Mouse (Mus musculus) limb, embryonic 15.5 days (tissue): ENCODE results near the gene Ccnb2. TPM values are rescaled to one million over a fixed set of nuclear protein-coding genes. Genes with fewer than 3 reads are reported as not detected.

Experiments used
- ATAC-seq: fragments of 200-750 bp; cut with Nextera tagmentation; 2 replicates; pipeline ENCODE4 v1.8.0; 2017; ENCODE audit warnings: low read depth, moderate TSS enrichment; ENCODE audit not compliant: insufficient number of reproducible peaks, low FRiP score, low TSS enrichment
- H3K27ac ChIP-seq: fragments of 300-500 bp; sonication (generic); 2 replicates; pipeline ENCODE4 v1.5.1; 2015; ENCODE audit warnings: moderate library complexity, mild to moderate bottlenecking, inconsistent platforms
- H3K27me3 ChIP-seq: fragments of 300-500 bp; sonication (generic); 2 replicates; pipeline ENCODE4 v1.6.1; 2015; ENCODE audit warnings: inconsistent platforms
- H3K36me3 ChIP-seq: fragments of 300-500 bp; sonication (generic); 2 replicates; pipeline ENCODE4 v1.6.1; 2015; ENCODE audit warnings: inconsistent platforms
- H3K4me1 ChIP-seq: fragments of 300-500 bp; sonication (generic); 2 replicates; pipeline ENCODE4 v1.6.1; 2015; ENCODE audit warnings: inconsistent platforms
- H3K4me2 ChIP-seq: fragments of 300-500 bp; sonication (generic); 2 replicates; pipeline ENCODE4 v1.6.1; 2015; ENCODE audit warnings: mild to moderate bottlenecking, inconsistent platforms
- H3K4me3 ChIP-seq: fragments of 300-500 bp; sonication (generic); 2 replicates; pipeline ENCODE4 v1.5.1; 2015; ENCODE audit warnings: mild to moderate bottlenecking, inconsistent platforms
- H3K9ac ChIP-seq: fragments of 300-500 bp; sonication (generic); 2 replicates; pipeline ENCODE4 v1.6.1; 2015; ENCODE audit warnings: inconsistent platforms
- H3K9me3 ChIP-seq: fragments of 300-500 bp; sonication (generic); 2 replicates; pipeline ENCODE4 v1.6.1; 2016; ENCODE audit warnings: inconsistent platforms
- WGBS: fragments of 180-500 bp; shearing (Covaris S2); methylation state at CpG from one replicate; pipeline ENCODE4 v1.1.7; 2015; 5-methylcytosine and 5-hydroxymethylcytosine counted together
- polyA plus RNA-seq: library from polyadenylated mRNA; unstranded; fragments of >200 nt; fragmentation: Nextera tagmentation; extraction: Ambion mirVana; gene quantifications from 2 replicates; pipeline ENCODE4 v1.2.1, GENCODE M21; 2015

Ccnb2 gene
- polyA plus RNA-seq, 1 experiment from 2014 or later, result 133 TPM

- 81% methylated on average over 8 of the region's 8 CpGs for WGBS
- H3K9ac ChIP-seq, result no peak overlapping the region
Measured at GRCm38 (mm10) chr9:70401937-70402539, 19.3 kb downstream of the Ccnb2 start.

DNA sequence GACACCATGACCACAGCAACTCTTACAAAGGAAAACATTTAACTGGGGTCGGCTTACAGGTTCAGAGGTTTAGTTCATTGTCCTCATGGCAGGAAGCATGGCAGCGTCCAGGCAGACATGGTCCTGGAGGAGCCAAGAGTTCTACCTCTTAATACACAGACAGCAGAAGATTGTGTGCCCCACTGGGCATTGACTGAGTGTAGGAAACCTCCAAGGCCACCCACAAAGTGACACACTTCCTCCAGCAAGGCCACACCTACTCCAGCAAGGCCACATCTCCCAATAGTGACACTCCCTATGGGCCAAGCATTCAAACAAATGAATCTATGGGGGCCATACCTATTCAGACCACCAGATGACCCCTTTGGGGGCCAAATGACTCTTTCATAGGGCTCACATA lies 25.3 kb downstream of the Ccnb2 start:
- no peak overlapping the region for H3K4me2 ChIP-seq
- no peaks in the 10 kb centered on the region for H3K9me3 ChIP-seq
- no peaks in the 10 kb centered on the region for H3K27me3 ChIP-seq
- 82% methylated on average over 2 of the region's 2 CpGs for WGBS
- H3K36me3 ChIP-seq, result peaks cover 48% of the 10 kb centered on the region
- H3K9ac ChIP-seq, result no peak overlapping the region
- no peak overlapping the region for H3K4me3 ChIP-seq
- H3K4me1 ChIP-seq, result peaks cover 8% of the 10 kb centered on the region
- no peak for ATAC-seq
- no peak overlapping the region for H3K27ac ChIP-seq

More at GRCm38 (mm10) chr9:70401937-70402539, 19.3 kb downstream of the Ccnb2 start:
- H3K4me1 ChIP-seq, result no peaks in the 10 kb centered on the region
- no peak for ATAC-seq
- H3K4me3 ChIP-seq, result no peak overlapping the region
- no peak overlapping the region for H3K4me2 ChIP-seq
- H3K9me3 ChIP-seq, result no peaks in the 10 kb centered on the region
- no peak overlapping the region for H3K27ac ChIP-seq
- H3K36me3 ChIP-seq, result peaks cover 28% of the 10 kb centered on the region
- no peaks in the 10 kb centered on the region for H3K27me3 ChIP-seq

- H3K27ac ChIP-seq, result no peak overlapping the region
- H3K9ac ChIP-seq, result no peak overlapping the region
- H3K9me3 ChIP-seq, result no peaks in the 10 kb centered on the region
- ATAC-seq, result no peak
- H3K4me2 ChIP-seq, result no peak overlapping the region
- peaks cover 8% of the 10 kb centered on the region for H3K4me1 ChIP-seq
- no peak overlapping the region for H3K4me3 ChIP-seq
- peaks cover 46% of the 10 kb centered on the region for H3K36me3 ChIP-seq
- 87% methylated on average over 12 of the region's 12 CpGs for WGBS
- no peaks in the 10 kb centered on the region for H3K27me3 ChIP-seq
Measured at GRCm38 (mm10) chr9:70395617-70396016, 25.7 kb downstream of the Ccnb2 start.

DNA sequence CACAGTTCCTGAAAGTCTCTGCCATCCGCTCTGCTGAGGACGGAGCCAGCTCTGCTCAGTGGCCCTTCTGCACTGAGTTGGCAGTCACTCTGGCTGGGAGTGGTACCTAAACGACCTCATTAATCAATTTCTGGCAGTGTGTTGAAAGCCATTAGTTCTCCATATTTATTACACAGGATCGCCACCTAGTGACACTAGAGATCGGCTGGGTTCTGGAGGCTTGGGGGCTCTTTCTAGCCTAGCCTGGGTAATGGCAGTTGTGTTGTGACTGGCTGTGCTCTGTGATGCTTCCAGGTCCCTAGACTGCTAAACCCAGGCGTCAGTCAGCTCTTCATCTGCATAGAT lies 28.8 kb downstream of the Ccnb2 start:
- no peak overlapping the region for H3K9ac ChIP-seq
- no peak for ATAC-seq
- WGBS, result 12% methylated on average over 6 of the region's 6 CpGs

DNA sequence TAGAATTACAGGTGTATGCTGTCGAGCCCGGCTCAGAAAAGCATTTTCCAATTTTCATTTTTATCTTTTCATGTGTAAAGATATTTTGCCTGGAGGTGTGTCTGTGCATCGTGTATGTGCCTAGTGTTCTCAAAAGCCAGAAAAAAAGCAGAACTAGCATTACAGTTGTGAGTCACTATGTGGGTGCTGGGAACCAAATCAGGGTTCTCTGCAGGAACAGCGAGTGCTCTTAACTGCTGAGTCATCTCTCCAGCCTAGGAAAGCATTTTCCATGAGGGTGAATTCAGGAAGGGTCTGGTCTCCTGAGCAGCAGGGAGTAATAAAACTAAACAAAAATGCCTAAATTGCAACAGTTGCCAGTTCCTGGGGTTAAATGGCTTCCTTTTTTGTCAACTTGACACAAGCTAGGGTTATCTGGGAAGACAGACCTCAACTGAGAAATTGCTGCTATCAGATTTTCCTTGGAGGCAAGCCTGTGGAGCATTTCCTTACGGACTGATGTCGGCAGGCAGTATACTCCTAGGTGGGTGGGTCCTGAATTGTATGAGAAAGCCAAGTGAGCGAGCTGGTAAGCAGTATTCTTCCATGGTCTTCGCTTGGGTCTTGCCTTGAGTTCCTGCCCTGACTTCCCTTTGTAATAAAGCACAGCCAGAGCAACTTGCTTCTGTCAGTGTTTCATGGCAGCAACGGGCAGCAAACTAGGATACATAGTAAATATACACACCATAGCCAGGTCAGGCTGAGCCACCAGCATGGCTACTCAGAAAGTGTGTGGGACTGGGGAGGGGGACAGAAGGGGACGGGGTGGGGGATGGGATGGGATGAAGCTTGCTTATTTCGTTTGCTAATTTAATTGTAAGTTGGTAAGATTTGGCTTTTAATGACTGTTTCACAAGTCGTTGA lies 29.4 kb downstream of the Ccnb2 start:
- H3K4me2 ChIP-seq, result no peak overlapping the region
- H3K4me1 ChIP-seq, result peaks cover 11% of the 10 kb centered on the region
- no peak overlapping the region for H3K4me3 ChIP-seq
- no peak for ATAC-seq
- peaks cover 24% of the 10 kb centered on the region for H3K36me3 ChIP-seq
- H3K9me3 ChIP-seq, result no peaks in the 10 kb centered on the region
- H3K9ac ChIP-seq, result no peak overlapping the region
- H3K27ac ChIP-seq, result no peak overlapping the region
- 56% methylated on average over 12 of the region's 12 CpGs for WGBS
- H3K27me3 ChIP-seq, result no peaks in the 10 kb centered on the region

More for the DNA sequence above, 28.8 kb downstream of the Ccnb2 start:
- Histone ChIP-seq H3K4me3 (no peak overlapping the region), H3K9me3 (no peaks in the 10 kb centered on the region), H3K27me3 (no peaks in the 10 kb centered on the region), H3K36me3 (peaks cover 24% of the 10 kb centered on the region), H3K4me1 (peaks cover 11% of the 10 kb centered on the region), H3K27ac (no peak overlapping the region), H3K4me2 (no peak overlapping the region)

DNA sequence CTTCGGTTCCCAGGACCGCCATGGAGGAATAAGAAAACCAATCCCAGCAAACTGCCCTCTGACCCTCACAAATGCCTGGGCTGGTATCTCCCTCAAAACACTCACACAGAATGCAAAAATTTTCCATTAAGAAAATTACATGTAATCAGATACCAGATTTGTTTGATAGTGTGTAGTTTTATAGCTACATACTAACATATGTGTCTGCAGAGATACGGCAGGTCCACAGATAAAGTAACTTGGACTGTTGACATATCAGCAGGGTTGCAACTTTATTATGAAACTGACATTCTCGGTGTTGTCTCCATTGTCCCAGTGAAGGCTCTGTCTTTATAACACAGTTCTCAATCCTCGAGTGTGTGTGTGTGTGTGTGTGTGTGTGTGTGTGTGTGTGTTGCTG lies 30.3 kb downstream of the Ccnb2 start:
- no peaks in the 10 kb centered on the region for H3K9me3 ChIP-seq
- H3K9ac ChIP-seq, result no peak overlapping the region
- H3K36me3 ChIP-seq, result peaks cover 25% of the 10 kb centered on the region
- peaks cover 15% of the 10 kb centered on the region for H3K4me1 ChIP-seq
- no peaks in the 10 kb centered on the region for H3K27me3 ChIP-seq
- H3K27ac ChIP-seq, result no peak overlapping the region
- ATAC-seq, result no peak
- H3K4me2 ChIP-seq, result no peak overlapping the region
- 95% methylated on average over 5 of the region's 5 CpGs for WGBS
- no peak overlapping the region for H3K4me3 ChIP-seq

- H3K4me3 ChIP-seq, result no peak overlapping the region
- no peaks in the 10 kb centered on the region for H3K27me3 ChIP-seq
- H3K4me1 ChIP-seq, result peaks cover 15% of the 10 kb centered on the region
- H3K9ac ChIP-seq, result no peak overlapping the region
- H3K36me3 ChIP-seq, result peaks cover 27% of the 10 kb centered on the region
- H3K4me2 ChIP-seq, result no peak overlapping the region
- H3K27ac ChIP-seq, result peak overlapping the region; percentile 63; the same call in 1 of the 2 replicates
- WGBS, result 46% methylated on average over 3 of the region's 3 CpGs
- peak; percentile 65; the same call in 1 of the 2 replicates for ATAC-seq
- no peaks in the 10 kb centered on the region for H3K9me3 ChIP-seq
Measured at GRCm38 (mm10) chr9:70389548-70389947, 31.8 kb downstream of the Ccnb2 start.

DNA sequence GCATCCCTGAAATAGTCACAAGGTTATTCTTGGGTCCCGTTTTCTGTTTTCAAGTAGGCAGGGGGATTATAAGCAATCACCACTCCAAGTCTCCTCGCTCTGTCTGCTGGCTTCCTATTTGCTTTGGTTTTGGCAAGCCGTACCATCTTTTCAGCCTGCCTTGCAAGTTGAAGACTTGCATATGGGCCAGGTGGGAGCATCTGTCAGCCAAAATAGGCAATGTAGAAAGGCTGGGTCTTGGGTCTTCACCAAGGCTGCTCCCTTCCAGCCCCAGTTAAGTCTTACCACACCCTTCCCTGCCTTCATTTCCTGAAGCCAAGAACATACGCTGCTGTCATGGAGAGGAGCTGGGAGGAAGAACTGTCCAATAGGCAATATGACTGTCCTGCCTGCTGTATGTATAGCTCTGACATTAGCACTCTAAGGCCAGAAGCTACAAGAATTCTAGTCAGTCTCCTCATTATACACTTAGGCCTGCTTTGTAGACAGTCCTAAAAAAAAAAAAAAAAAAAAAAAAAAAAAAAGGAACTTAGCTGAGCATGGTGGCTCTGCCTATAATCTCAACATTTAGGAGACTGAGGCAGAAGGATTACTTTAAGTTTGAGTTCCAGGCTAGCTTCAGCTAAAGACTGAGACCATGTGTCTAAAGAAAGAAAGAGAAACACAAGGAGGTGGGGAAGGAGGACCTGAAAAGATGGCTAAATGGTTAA lies 33.8 kb downstream of the Ccnb2 start:
- Histone ChIP-seq H3K4me1 (peaks cover 13% of the 10 kb centered on the region), H3K27ac (no peak overlapping the region), H3K4me3 (no peak overlapping the region), H3K4me2 (no peak overlapping the region), H3K9ac (no peak overlapping the region), H3K9me3 (no peaks in the 10 kb centered on the region), H3K36me3 (peaks cover 30% of the 10 kb centered on the region), H3K27me3 (no peaks in the 10 kb centered on the region)
- 76% methylated on average over 4 of the region's 4 CpGs for WGBS
- ATAC-seq, result no peak

DNA sequence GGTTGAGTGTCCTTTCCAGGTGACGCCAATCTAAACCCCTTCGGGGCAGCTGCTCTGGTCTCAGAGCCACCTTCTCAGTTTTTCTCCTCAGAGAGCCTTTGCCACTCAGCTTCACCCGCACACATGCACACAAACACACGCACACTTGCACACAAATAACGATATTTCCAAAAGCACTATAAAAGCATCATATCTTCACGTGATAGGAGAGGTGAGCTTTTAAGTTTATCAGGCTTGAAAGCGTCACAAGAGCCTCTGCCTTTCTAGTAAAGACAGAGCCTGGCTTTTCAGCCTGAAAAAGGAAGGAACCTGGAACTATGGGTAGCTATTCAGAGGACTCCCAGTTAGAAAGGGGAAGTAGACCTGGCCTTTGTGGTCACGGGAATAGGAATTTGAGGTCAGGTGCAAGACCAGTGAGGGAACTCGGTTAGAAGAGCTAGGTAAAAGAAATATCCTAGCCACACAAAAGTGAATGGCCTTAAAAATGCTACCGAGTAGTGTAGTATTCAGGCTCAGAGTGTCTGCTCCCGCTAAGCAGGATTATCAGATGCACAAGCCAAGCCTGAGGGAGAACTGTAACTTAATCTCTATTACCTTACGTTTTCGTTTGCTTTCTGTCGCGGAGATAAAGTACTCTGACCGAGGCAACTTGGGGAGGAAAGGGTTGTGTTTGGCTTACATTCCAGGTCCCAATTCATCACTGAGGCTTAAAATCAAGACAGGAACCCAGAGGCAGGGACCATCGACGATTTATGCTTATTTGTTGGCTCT lies 36.2 kb downstream of the Ccnb2 start:
- Histone ChIP-seq H3K9ac (no peak overlapping the region), H3K27me3 (no peaks in the 10 kb centered on the region), H3K4me1 (peaks cover 8% of the 10 kb centered on the region; the same call in 1 of the 2 replicates), H3K27ac (no peak overlapping the region), H3K36me3 (peaks cover 40% of the 10 kb centered on the region), H3K4me2 (no peak overlapping the region), H3K4me3 (no peak overlapping the region), H3K9me3 (no peaks in the 10 kb centered on the region)
- WGBS, result 82% methylated on average over 18 of the region's 18 CpGs
- ATAC-seq, result no peak

- no peaks in the 10 kb centered on the region for H3K9me3 ChIP-seq
- H3K27ac ChIP-seq, result no peak overlapping the region
- ATAC-seq, result no peak
- H3K4me1 ChIP-seq, result 0 out of 2 replicates have a peak, but pooled peaks cover 5% of the 10 kb centered on the region
- H3K9ac ChIP-seq, result no peak overlapping the region
- no peak overlapping the region for H3K4me2 ChIP-seq
- WGBS, result 94% methylated on average over 4 of the region's 4 CpGs
- H3K4me3 ChIP-seq, result no peak overlapping the region
- no peaks in the 10 kb centered on the region for H3K27me3 ChIP-seq
- H3K36me3 ChIP-seq, result peaks cover 41% of the 10 kb centered on the region
Measured at GRCm38 (mm10) chr9:70384494-70384893, 36.9 kb downstream of the Ccnb2 start.

- no peak overlapping the region for H3K9ac ChIP-seq
- H3K9me3 ChIP-seq, result no peaks in the 10 kb centered on the region
- H3K4me2 ChIP-seq, result no peak overlapping the region
- WGBS, result 61% methylated on average over 10 of the region's 10 CpGs
- no peak for ATAC-seq
- H3K27ac ChIP-seq, result no peak overlapping the region
- H3K36me3 ChIP-seq, result peaks cover 43% of the 10 kb centered on the region
- H3K4me3 ChIP-seq, result no peak overlapping the region
- H3K27me3 ChIP-seq, result no peaks in the 10 kb centered on the region
- 0 out of 2 replicates have a peak, but pooled peaks cover 5% of the 10 kb centered on the region for H3K4me1 ChIP-seq
Measured at GRCm38 (mm10) chr9:70383750-70384149, 37.6 kb downstream of the Ccnb2 start.
